19 mouse cellular contexts compared by ENCODE assay signal in the genomic region with DNA sequence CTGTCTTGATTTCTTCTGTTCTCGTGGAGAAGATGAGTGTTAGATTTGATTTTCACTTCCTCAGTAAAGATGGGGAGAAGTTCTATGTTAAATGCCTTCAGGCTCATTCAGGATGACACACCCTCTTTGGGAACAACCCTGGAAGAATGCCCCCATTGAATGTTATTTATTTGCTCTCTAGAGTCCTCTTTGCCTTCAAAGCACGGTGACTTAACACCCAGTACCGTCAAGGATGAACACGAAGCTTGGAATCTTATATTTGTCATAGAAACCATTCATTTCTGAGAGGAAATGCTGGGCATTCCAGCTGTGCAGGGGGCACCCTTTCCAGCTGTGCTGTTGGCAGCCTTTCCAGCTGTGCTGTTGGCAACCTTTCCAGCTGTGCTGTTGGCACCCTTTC.
"Had no signal": no experiment of that assay in that cellular context is flagged by ENCODE, and none has a peak within 500 bp of the region (broad histone marks: within the 10 kb centered on the region; RNA-seq: fewer than 3 reads in every experiment).

No protein-coding gene starts in this region.

- H3K9me3 ChIP-seq: limb, embryonic 15.5 days; midbrain, embryonic 12.5 days; midbrain, embryonic 15.5 days; neural tube, embryonic 13.5 days had no signal

- H3K27ac ChIP-seq: kidney, postnatal 0 days; layer of hippocampus, adult 2 months; limb, embryonic 15.5 days; liver, embryonic 14.5 days; macrophage; midbrain, embryonic 12.5 days; midbrain, embryonic 15.5 days; neural tube, embryonic 13.5 days; stomach, postnatal 0 days had no signal

- H3K27me3 ChIP-seq: limb, embryonic 15.5 days; midbrain, embryonic 12.5 days; midbrain, embryonic 15.5 days; neural tube, embryonic 13.5 days had no signal

- DNase-seq: kidney, adult 8-10 months; kidney, postnatal 25 days; layer of hippocampus, adult 9-11 months; liver, postnatal 0 days; lung, embryonic 14.5 days; thymus, adult 2 months; thymus, postnatal 14 days; thymus, postnatal 4 days had no signal

- H3K4me3 ChIP-seq: layer of hippocampus, adult 2 months; limb, embryonic 15.5 days; midbrain, embryonic 12.5 days; midbrain, embryonic 15.5 days; neural tube, embryonic 13.5 days had no signal

- ATAC-seq: liver, postnatal 0 days; lung, postnatal 0 days; midbrain, embryonic 15.5 days had no signal

- H3K4me2 ChIP-seq: limb, embryonic 15.5 days; liver, embryonic 11.5 days; lung, embryonic 14.5 days; midbrain, embryonic 12.5 days; midbrain, embryonic 15.5 days; neural tube, embryonic 13.5 days had no signal

- H3K4me1 ChIP-seq: midbrain, embryonic 12.5 days; midbrain, embryonic 15.5 days; neural tube, embryonic 13.5 days had no signal

- H3K36me3 ChIP-seq: midbrain, embryonic 15.5 days had no signal

- H3K9ac ChIP-seq: limb, embryonic 15.5 days; liver, embryonic 14.5 days; liver, postnatal 0 days; lung, embryonic 14.5 days; midbrain, embryonic 12.5 days; midbrain, embryonic 15.5 days; neural tube, embryonic 13.5 days had no signal
